Mouse (Mus musculus) right cerebral cortex, adult 2 months (tissue): ENCODE data around the gene Dnah9.

Experiments used
- DNase-seq, 2 experiments: peaks; one replicate each; pipeline ENCODE4 v3.0.0; 2021 to 2022; ENCODE audit warnings: low spot score in 2 of 2

The Dnah9 gene

GRCm38 (mm10) chr11:65794428-65795219 is 373.7 kb downstream of the Dnah9 start:
- DNase-seq, result no peak

- peak; percentile 91 to 92 for DNase-seq
These were observed 380.2 kb downstream of the Dnah9 start, which contains the start of gene Map2k4 for GRCm38 (mm10) chr11:65788154-65788553. TSS of gene Map2k4 (minus strand) at chr11:65788297.

- no peak for DNase-seq
These were observed 380.8 kb downstream of the Dnah9 start for GRCm38 (mm10) chr11:65787421-65788151.

DNA sequence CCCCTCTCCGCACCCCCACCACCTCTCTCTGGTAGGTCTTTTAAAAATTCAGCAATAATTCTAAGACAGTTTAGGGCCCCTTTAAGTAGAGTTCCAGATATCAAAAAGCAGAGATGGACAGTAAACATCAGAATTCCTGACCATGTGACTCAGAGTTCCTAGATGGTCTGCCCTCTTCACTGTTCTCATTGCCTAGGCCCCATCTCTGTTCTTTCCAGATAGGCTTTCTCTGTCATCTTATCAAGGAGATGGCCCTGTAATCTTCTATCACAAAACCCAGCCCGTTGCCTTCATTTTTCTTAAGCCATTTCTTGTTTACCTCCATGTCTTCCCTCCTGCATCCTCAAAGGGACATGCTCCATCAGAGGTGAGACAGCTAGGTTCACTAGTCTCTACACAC is 382.2 kb downstream of the Dnah9 start:
- no peak for DNase-seq

GRCm38 (mm10) chr11:65781596-65781995 is 386.8 kb downstream of the Dnah9 start:
- DNase-seq, result no peak
